Mouse (Mus musculus) liver, postnatal 0 days (tissue): ENCODE measurements around the gene Rangap1.

Source experiments
- CTCF ChIP-seq: sonication (generic); IDR thresholded peaks from 2 replicates; pipeline ENCODE4 v1.5.1; 2016; ENCODE audit warnings: antibody characterized with exemption, low read depth
- EP300 ChIP-seq: IDR thresholded peaks from 2 replicates; pipeline ENCODE4 v1.6.1; 2016; ENCODE audit warnings: antibody characterized with exemption, low read depth, mild to moderate bottlenecking

DNA sequence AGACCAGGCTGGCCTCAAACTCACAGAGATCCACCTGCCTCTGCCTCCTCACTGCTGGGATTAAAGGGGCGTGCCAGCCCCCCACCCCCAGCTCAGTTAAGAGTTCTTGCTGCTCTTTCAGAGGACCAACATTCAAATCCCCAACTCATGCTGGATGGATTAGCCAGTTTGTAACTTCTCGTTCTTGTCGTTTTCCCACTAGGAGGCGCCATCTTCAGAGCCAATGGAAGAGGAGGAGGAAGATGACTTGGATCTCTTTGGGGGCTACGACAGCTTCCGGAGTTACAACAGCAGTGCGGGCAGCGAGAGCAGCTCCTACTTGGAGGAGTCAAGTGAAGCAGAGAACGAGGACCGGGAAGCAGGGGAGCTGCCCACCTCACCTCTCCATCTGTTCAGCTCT is 78.4 kb downstream of the Rangap1 start:
- TF ChIP-seq CTCF (peak; percentile 49), EP300 (no peak)
